Mouse (Mus musculus) kidney, embryonic 14.5 days (tissue): ENCODE measurements around the gene Oxa1l. TPM values are rescaled to one million over a fixed set of nuclear protein-coding genes. Genes with fewer than 3 reads are reported as not detected.

Experiments
- ATAC-seq: fragments of 200-750 bp; cut with Nextera tagmentation; 2 replicates; pipeline ENCODE4 v1.8.0; 2017; ENCODE audit warnings: moderate number of reproducible peaks, mild to moderate bottlenecking, moderate TSS enrichment, moderate library complexity; ENCODE audit not compliant: low FRiP score, low TSS enrichment
- H3K27ac ChIP-seq: fragments of 300-500 bp; sonication (generic); 2 replicates; pipeline ENCODE4 v1.5.1; 2014; ENCODE audit warnings: low read depth, mild to moderate bottlenecking, low read length, moderate library complexity, mixed read lengths
- H3K27me3 ChIP-seq: fragments of 300-500 bp; sonication (generic); 2 replicates; pipeline ENCODE4 v1.6.1; 2014; ENCODE audit warnings: mild to moderate bottlenecking, low read length; ENCODE audit not compliant: control insufficient read depth, insufficient read depth
- H3K36me3 ChIP-seq: fragments of 300-500 bp; sonication (generic); 2 replicates; pipeline ENCODE4 v1.6.1; 2014; ENCODE audit warnings: low read length, mixed read lengths; ENCODE audit not compliant: control insufficient read depth, insufficient read depth
- H3K4me1 ChIP-seq: fragments of 300-500 bp; sonication (generic); 2 replicates; pipeline ENCODE4 v1.6.1; 2014; ENCODE audit warnings: low read length, mixed read lengths; ENCODE audit not compliant: control insufficient read depth, insufficient read depth
- H3K4me2 ChIP-seq: fragments of 300-500 bp; sonication (generic); replicated peaks from 2 replicates; pipeline ENCODE4 v1.6.1; 2014; ENCODE audit warnings: low read depth, mild to moderate bottlenecking, low read length
- H3K4me3 ChIP-seq: fragments of 300-500 bp; sonication (generic); 2 replicates; pipeline ENCODE4 v1.5.1; 2014; ENCODE audit warnings: mild to moderate bottlenecking, low read length
- H3K9ac ChIP-seq: fragments of 300-500 bp; sonication (generic); 2 replicates; pipeline ENCODE4 v1.6.1; 2014; ENCODE audit warnings: low read depth, mild to moderate bottlenecking, low read length, moderate library complexity
- H3K9me3 ChIP-seq: fragments of 300-500 bp; sonication (generic); 2 replicates; pipeline ENCODE4 v1.6.1; 2016; ENCODE audit warnings: low read length; ENCODE audit not compliant: control insufficient read depth
- WGBS: fragments of 180-500 bp; shearing (Covaris S2); extraction: QIAGEN DNeasy Blood & Tissue Kit; methylation state at CpG from one replicate; pipeline ENCODE4 v1.1.7; 2014; 5-methylcytosine and 5-hydroxymethylcytosine counted together
- polyA plus RNA-seq: library from polyadenylated mRNA; unstranded; fragments of >200 nt; fragmentation: Nextera tagmentation; extraction: Ambion mirVana; gene quantifications from 2 replicates; pipeline ENCODE4 v1.2.1, GENCODE M21; 2014

The Oxa1l gene
- polyA plus RNA-seq, 1 experiment from 2014 or later, result 69.7 TPM

DNA sequence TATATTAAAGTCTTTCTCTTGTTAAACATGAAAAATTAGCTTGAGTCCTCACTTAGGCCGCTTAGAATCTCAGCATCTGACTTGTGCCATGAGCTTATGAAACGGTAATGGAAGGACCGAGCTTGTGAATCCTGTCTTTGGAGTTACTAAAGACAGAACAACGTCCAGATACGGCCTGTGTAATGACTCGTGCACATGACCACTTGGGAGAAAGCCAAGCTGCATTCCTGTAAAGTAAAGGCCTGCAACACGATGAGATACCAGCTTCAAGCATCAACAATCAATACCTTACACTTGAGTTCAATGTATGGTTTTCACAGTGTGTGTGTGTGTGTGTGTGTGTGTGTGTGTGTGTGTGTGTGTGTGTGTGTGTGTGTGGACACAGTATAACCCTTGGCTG lies 36.1 kb downstream of the Oxa1l start:
- Histone ChIP-seq H3K27ac (no peak overlapping the region), H3K4me3 (no peak overlapping the region), H3K4me2 (no peak overlapping the region), H3K27me3 (no peaks in the 10 kb centered on the region), H3K9me3 (no peaks in the 10 kb centered on the region), H3K36me3 (no peaks in the 10 kb centered on the region), H3K4me1 (0 out of 2 replicates have a peak, but pooled peaks cover 4% of the 10 kb centered on the region), H3K9ac (no peak overlapping the region)
- 82% methylated on average over 7 of the region's 7 CpGs for WGBS
- ATAC-seq, result no peak

DNA sequence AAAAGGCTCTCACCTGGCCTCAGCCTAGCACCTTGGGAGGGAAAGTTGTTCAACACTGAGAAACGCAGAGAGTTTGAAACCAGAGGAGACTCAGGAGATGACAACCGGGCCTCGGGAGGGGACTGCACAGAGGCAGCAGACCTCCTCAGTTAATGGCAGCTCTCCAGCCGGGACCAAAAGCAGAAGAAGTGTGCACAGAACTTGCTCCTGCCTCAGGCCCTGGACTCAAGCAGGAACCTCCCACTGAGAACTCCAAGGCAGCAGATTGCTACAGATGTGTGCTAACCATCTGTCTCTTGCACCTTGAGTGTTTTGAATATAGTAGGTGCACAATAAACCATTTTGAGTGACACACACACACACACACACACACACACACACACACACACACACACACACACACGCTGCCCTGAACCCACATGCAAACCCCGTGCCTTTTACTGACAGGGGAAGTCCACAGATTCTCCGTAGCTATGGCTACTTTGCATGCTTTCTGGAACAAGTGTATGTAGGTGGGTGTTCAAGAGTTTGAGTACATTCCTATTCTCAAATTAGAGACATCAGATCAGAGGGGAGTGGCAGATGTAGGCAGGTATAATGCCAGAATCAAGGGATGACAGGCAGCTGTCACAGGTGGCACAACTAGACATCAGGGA lies 37.4 kb downstream of the Oxa1l start:
- H3K9ac ChIP-seq, result no peak overlapping the region
- H3K27me3 ChIP-seq, result no peaks in the 10 kb centered on the region
- H3K36me3 ChIP-seq, result no peaks in the 10 kb centered on the region
- 0 out of 2 replicates have a peak, but pooled peaks have one; percentile 1 for ATAC-seq
- H3K4me1 ChIP-seq, result 0 out of 2 replicates have a peak, but pooled peaks cover 4% of the 10 kb centered on the region
- H3K4me2 ChIP-seq, result no peak overlapping the region
- H3K27ac ChIP-seq, result peak overlapping the region; percentile 3; the same call in 1 of the 2 replicates
- WGBS, result 50% methylated on average over 7 of the region's 7 CpGs
- H3K9me3 ChIP-seq, result no peaks in the 10 kb centered on the region
- no peak overlapping the region for H3K4me3 ChIP-seq

DNA sequence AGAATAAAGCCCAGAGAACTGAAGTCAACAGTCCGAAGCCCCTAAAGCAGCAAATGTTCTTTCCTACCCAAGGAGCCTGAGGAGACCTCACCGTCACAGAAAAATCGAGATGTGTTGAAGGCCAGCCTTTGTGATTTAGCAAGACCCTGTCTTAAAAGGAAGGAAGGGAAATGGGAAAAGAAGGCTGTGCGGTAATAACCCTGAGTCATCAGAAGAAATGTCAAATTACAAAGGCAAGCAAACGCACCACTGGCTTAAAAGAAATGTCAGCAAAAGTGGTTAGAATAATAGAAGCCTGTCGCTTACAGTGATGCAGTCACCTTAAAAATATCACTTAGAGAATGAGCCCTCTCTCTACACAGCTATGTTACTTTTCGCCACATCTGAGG lies 37.9 kb downstream of the Oxa1l start:
- H3K36me3 ChIP-seq, result no peaks in the 10 kb centered on the region
- H3K9me3 ChIP-seq, result no peaks in the 10 kb centered on the region
- peak overlapping the region; percentile 3; the same call in 1 of the 2 replicates for H3K27ac ChIP-seq
- no peak overlapping the region for H3K9ac ChIP-seq
- WGBS, result 20% methylated on average over 7 of the region's 7 CpGs
- ATAC-seq, result no peak
- H3K27me3 ChIP-seq, result no peaks in the 10 kb centered on the region
- 0 out of 2 replicates have a peak, but pooled peaks cover 4% of the 10 kb centered on the region for H3K4me1 ChIP-seq
- H3K4me2 ChIP-seq, result no peak overlapping the region
- H3K4me3 ChIP-seq, result no peak overlapping the region

- no peak overlapping the region for H3K4me2 ChIP-seq
These were observed 38.3 kb downstream of the Oxa1l start for GRCm38 (mm10) chr14:54398921-54399382.

GRCm38 (mm10) chr14:54401723-54402122 lies 41.1 kb downstream of the Oxa1l start:
- Histone ChIP-seq H3K4me1 (0 out of 2 replicates have a peak, but pooled peaks cover 7% of the 10 kb centered on the region), H3K9me3 (no peaks in the 10 kb centered on the region), H3K4me3 (no peak overlapping the region), H3K4me2 (no peak overlapping the region), H3K27ac (no peak overlapping the region; the same call in 1 of the 2 replicates), H3K36me3 (no peaks in the 10 kb centered on the region), H3K27me3 (no peaks in the 10 kb centered on the region), H3K9ac (no peak overlapping the region)
- no peak for ATAC-seq
- 24% methylated on average over 3 of the region's 3 CpGs for WGBS

More at GRCm38 (mm10) chr14:54398921-54399382, 38.3 kb downstream of the Oxa1l start:
- Histone ChIP-seq H3K4me3 (no peak overlapping the region), H3K27me3 (no peaks in the 10 kb centered on the region), H3K9ac (no peak overlapping the region), H3K9me3 (no peaks in the 10 kb centered on the region), H3K27ac (peak overlapping the region; percentile 63; the same call in 1 of the 2 replicates), H3K4me1 (0 out of 2 replicates have a peak, but pooled peaks cover 4% of the 10 kb centered on the region), H3K36me3 (no peaks in the 10 kb centered on the region)
- 13% methylated on average over 8 of the region's 8 CpGs for WGBS
- ATAC-seq, result peak; percentile 89

DNA sequence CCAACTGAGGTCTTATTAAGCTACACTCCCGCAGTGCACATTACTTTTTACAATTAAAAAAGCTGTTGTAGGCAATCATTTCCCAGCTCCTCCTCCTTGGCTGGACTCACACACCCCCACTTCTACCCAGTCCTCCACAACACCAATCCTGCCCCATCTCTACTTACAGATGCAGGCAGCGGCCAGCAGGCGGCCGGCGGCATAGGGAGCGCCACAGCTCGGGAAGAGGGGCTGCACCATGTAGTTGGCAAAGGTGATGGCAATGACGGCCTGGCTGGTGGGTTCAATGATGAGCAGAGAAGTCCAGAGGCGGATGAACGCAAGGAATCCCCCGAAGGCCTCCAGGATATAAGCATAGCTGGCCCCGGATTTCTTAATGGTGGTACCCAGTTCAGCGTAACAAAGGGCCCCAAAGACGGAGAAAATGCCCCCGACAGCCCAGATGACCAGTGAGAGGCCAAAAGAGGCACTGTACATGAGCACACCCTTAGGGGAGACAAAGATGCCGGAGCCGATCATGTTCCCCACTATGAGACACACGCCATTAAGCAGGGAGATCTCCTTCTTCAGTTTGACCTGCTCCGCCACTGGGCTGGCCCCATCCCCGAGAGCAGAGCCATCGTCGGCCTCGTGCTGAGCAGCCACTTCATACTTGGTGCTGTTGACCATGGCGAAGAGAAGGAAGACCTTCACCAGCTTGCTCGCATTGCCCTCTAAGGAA lies 47.9 kb downstream of the Oxa1l start:
- 57% methylated on average over 25 of the region's 25 CpGs for WGBS
- Histone ChIP-seq H3K4me3 (peak overlapping the region; percentile 8; the same call in 1 of the 2 replicates), H3K9me3 (no peaks in the 10 kb centered on the region), H3K4me2 (peak overlapping the region; percentile 25; the same call in 1 of the 2 replicates), H3K27me3 (no peaks in the 10 kb centered on the region), H3K9ac (no peak overlapping the region), H3K4me1 (peaks cover 29% of the 10 kb centered on the region), H3K27ac (no peak overlapping the region; the same call in 1 of the 2 replicates), H3K36me3 (no peaks in the 10 kb centered on the region)
- ATAC-seq, result peak; percentile 36

- Histone ChIP-seq H3K9ac (no peak overlapping the region), H3K27me3 (no peaks in the 10 kb centered on the region), H3K9me3 (no peaks in the 10 kb centered on the region), H3K4me2 (peak overlapping the region; percentile 25; the same call in 1 of the 2 replicates), H3K27ac (peak overlapping the region; percentile 85; the same call in 1 of the 2 replicates), H3K36me3 (no peaks in the 10 kb centered on the region), H3K4me3 (no peak overlapping the region), H3K4me1 (peaks cover 35% of the 10 kb centered on the region)
- 61% methylated on average over 7 of the region's 7 CpGs for WGBS
- ATAC-seq, result no peak
These were observed 48.5 kb downstream of the Oxa1l start for GRCm38 (mm10) chr14:54409057-54409645.

DNA sequence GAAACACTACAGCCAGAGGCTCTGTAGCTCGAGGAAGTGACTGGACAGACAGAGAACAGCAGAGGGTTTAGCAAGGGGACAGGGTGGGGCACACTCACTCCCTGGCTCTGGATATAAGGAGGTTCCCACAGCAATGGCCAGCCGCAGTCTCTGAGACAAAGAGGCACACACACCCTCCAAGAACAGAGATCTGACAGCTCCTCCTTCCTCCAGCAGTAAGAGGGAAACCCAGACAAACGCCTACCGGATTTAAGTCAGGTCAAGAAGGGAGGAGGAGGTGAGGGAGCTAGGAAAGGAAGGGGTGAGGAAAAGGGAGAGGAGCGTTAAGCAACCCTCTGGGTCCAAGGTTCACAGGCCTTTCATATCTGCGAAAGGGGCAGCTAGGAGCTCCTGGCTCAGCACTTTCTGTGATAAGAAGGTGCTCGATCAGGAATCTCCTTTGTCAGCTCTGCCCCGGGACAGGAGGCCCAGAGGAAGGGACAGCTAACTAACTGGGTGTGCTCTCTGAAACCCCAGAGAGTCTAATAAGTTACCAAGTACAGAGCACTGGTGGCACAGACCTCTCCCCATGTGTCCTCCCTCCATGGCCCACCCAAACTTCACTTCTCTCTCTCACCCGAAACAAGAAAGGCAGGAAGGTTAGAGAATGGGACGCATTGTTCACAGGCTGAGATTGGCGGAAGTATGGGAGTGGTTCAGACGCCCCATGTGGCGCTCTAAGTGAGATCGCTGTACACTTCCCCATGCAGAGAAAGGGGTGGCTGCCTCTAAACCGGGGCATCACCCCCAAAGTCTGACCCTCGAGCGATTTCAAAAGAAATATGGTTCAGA lies 49.6 kb downstream of the Oxa1l start:
- H3K27ac ChIP-seq, result peak overlapping the region; percentile 85
- no peaks in the 10 kb centered on the region for H3K9me3 ChIP-seq
- peak overlapping the region; percentile 30 for H3K4me2 ChIP-seq
- peak overlapping the region; percentile 42; the same call in 1 of the 2 replicates for H3K9ac ChIP-seq
- no peak for ATAC-seq
- peaks cover 36% of the 10 kb centered on the region for H3K4me1 ChIP-seq
- 43% methylated on average over 17 of the region's 17 CpGs for WGBS
- H3K4me3 ChIP-seq, result no peak overlapping the region
- H3K36me3 ChIP-seq, result no peaks in the 10 kb centered on the region
- H3K27me3 ChIP-seq, result no peaks in the 10 kb centered on the region
